Mouse (Mus musculus): ENCODE results near the gene Slco3a1. TPM values are rescaled to one million over a fixed set of nuclear protein-coding genes. Genes with fewer than 3 reads are reported as not detected.

The Slco3a1 gene
- total RNA-seq, 1 experiment = 9.0 TPM

- no peaks in the 10 kb centered on the region for H3K4me1 ChIP-seq (ENCODE audit: control insufficient read depth in 2 of 2, insufficient read depth in 2 of 2, low read length in 2 of 2, poor library complexity in 1 of 2)
- no peak for TF ChIP-seq HCFC1 (IDR thresholded peaks at IDR 0.05; ENCODE audit: borderline replicate concordance, insufficient read depth, low read length)
- H3K36me3 ChIP-seq (ENCODE audit: control insufficient read depth, insufficient read depth, low read length, poor library complexity, severe bottlenecking) = no peaks in the 10 kb centered on the region
- DNase-seq (ENCODE audit: low read depth, low spot score) = no peak
- H3K27ac ChIP-seq (ENCODE audit: insufficient read depth, low read depth, low read length, poor library complexity, severe bottlenecking) = no peak overlapping the region
- H3K9me3 ChIP-seq (ENCODE audit: control insufficient read depth, insufficient read depth, low read depth, low read length) = no peaks in the 10 kb centered on the region
- H3K4me3 ChIP-seq (ENCODE audit: insufficient read depth in 1 of 2, low read depth in 1 of 2, low read length in 2 of 2, poor library complexity in 1 of 2, severe bottlenecking in 1 of 2) = no peak overlapping the region
- H3K9ac ChIP-seq (ENCODE audit: insufficient read depth, low read depth, low read length, poor library complexity, severe bottlenecking) = no peak overlapping the region
- in situ Hi-C loops (cut with MboI; ENCODE audit: low sequenced_read_pairs in 2 of 2, unreplicated experiment in 2 of 2) = loop anchor here in 1 of 2 experiments (25.0 kb wide), 3 partner anchors 330 to 745 kb away; no protein-coding TSS in a partner anchor
Measured at GRCm38 (mm10) chr7:74367350-74367749, 187.2 kb downstream of the Slco3a1 start.

GRCm38 (mm10) chr7:74365623-74366022 is 189.0 kb downstream of the Slco3a1 start:
- no peak overlapping the region for H3K27ac ChIP-seq (ENCODE audit: insufficient read depth, low read depth, low read length, poor library complexity, severe bottlenecking)
- H3K9ac ChIP-seq (ENCODE audit: insufficient read depth, low read depth, low read length, poor library complexity, severe bottlenecking) = no peak overlapping the region
- no peaks in the 10 kb centered on the region for H3K9me3 ChIP-seq (ENCODE audit: control insufficient read depth, insufficient read depth, low read depth, low read length)
- no peak for DNase-seq (ENCODE audit: low read depth, low spot score)
- no peaks in the 10 kb centered on the region for H3K4me1 ChIP-seq (ENCODE audit: control insufficient read depth in 2 of 2, insufficient read depth in 2 of 2, low read length in 2 of 2, poor library complexity in 1 of 2)
- in situ Hi-C loops (cut with MboI; ENCODE audit: low sequenced_read_pairs in 2 of 2, unreplicated experiment in 2 of 2) = loop anchor here in 1 of 2 experiments (25.0 kb wide), 3 partner anchors 328 to 747 kb away; no protein-coding TSS in a partner anchor
- no peaks in the 10 kb centered on the region for H3K36me3 ChIP-seq (ENCODE audit: control insufficient read depth, insufficient read depth, low read length, poor library complexity, severe bottlenecking)
- H3K4me3 ChIP-seq (ENCODE audit: insufficient read depth in 1 of 2, low read depth in 1 of 2, low read length in 2 of 2, poor library complexity in 1 of 2, severe bottlenecking in 1 of 2) = no peak overlapping the region
- TF ChIP-seq ZC3H11A (IDR thresholded peaks at IDR 0.05; ENCODE audit: borderline replicate concordance, low read depth, low read length) (no peak), HCFC1 (IDR thresholded peaks at IDR 0.05; ENCODE audit: borderline replicate concordance, insufficient read depth, low read length) (no peak), CHD2 (IDR thresholded peaks at IDR 0.05; ENCODE audit: low read depth, low read length) (no peak), MAFK (IDR thresholded peaks at IDR 0.05; ENCODE audit: insufficient read depth, low read depth, low read length) (no peak), ZNF384 (IDR thresholded peaks at IDR 0.05; ENCODE audit: low read depth, low read length) (no peak)

GRCm38 (mm10) chr7:74364956-74365355 is 189.6 kb downstream of the Slco3a1 start:
- no peak overlapping the region for H3K4me3 ChIP-seq (ENCODE audit: insufficient read depth in 1 of 2, low read depth in 1 of 2, low read length in 2 of 2, poor library complexity in 1 of 2, severe bottlenecking in 1 of 2)
- in situ Hi-C loops (cut with MboI; ENCODE audit: low sequenced_read_pairs in 2 of 2, unreplicated experiment in 2 of 2) = loop anchor here in 1 of 2 experiments (25.0 kb wide), 3 partner anchors 328 to 747 kb away; no protein-coding TSS in a partner anchor
- H3K27ac ChIP-seq (ENCODE audit: insufficient read depth, low read depth, low read length, poor library complexity, severe bottlenecking) = no peak overlapping the region
- H3K36me3 ChIP-seq (ENCODE audit: control insufficient read depth, insufficient read depth, low read length, poor library complexity, severe bottlenecking) = no peaks in the 10 kb centered on the region
- no peaks in the 10 kb centered on the region for H3K9me3 ChIP-seq (ENCODE audit: control insufficient read depth, insufficient read depth, low read depth, low read length)
- H3K4me1 ChIP-seq (ENCODE audit: control insufficient read depth in 2 of 2, insufficient read depth in 2 of 2, low read length in 2 of 2, poor library complexity in 1 of 2) = no peaks in the 10 kb centered on the region
- TF ChIP-seq ZC3H11A (IDR thresholded peaks at IDR 0.05; ENCODE audit: borderline replicate concordance, low read depth, low read length) = no peak
- no peak for TF ChIP-seq CHD2 (IDR thresholded peaks at IDR 0.05; ENCODE audit: low read depth, low read length)
- TF ChIP-seq ZNF384 (IDR thresholded peaks at IDR 0.05; ENCODE audit: low read depth, low read length) = no peak
- TF ChIP-seq HCFC1 (IDR thresholded peaks at IDR 0.05; ENCODE audit: borderline replicate concordance, insufficient read depth, low read length) = no peak
- TF ChIP-seq MAFK (IDR thresholded peaks at IDR 0.05; ENCODE audit: insufficient read depth, low read depth, low read length) = no peak
- H3K9ac ChIP-seq (ENCODE audit: insufficient read depth, low read depth, low read length, poor library complexity, severe bottlenecking) = no peak overlapping the region
- no peak for DNase-seq (ENCODE audit: low read depth, low spot score)

- no peak for DNase-seq (ENCODE audit: low read depth, low spot score)
- Histone ChIP-seq H3K9ac (ENCODE audit: insufficient read depth, low read depth, low read length, poor library complexity, severe bottlenecking) (no peak overlapping the region), H3K27ac (ENCODE audit: insufficient read depth, low read depth, low read length, poor library complexity, severe bottlenecking) (no peak overlapping the region), H3K9me3 (ENCODE audit: control insufficient read depth, insufficient read depth, low read depth, low read length) (no peaks in the 10 kb centered on the region), H3K4me3 (ENCODE audit: insufficient read depth in 1 of 2, low read depth in 1 of 2, low read length in 2 of 2, poor library complexity in 1 of 2, severe bottlenecking in 1 of 2) (no peak overlapping the region), H3K36me3 (ENCODE audit: control insufficient read depth, insufficient read depth, low read length, poor library complexity, severe bottlenecking) (no peaks in the 10 kb centered on the region), H3K4me1 (ENCODE audit: control insufficient read depth in 2 of 2, insufficient read depth in 2 of 2, low read length in 2 of 2, poor library complexity in 1 of 2) (no peaks in the 10 kb centered on the region)
- in situ Hi-C loops (cut with MboI; ENCODE audit: low sequenced_read_pairs in 2 of 2, unreplicated experiment in 2 of 2) = loop anchor here in 1 of 2 experiments (25.0 kb wide), 3 partner anchors 326 to 749 kb away; no protein-coding TSS in a partner anchor
- TF ChIP-seq ZC3H11A (IDR thresholded peaks at IDR 0.05; ENCODE audit: borderline replicate concordance, low read depth, low read length) = no peak
- no peak for TF ChIP-seq ZNF384 (IDR thresholded peaks at IDR 0.05; ENCODE audit: low read depth, low read length)
- no peak for TF ChIP-seq CHD2 (IDR thresholded peaks at IDR 0.05; ENCODE audit: low read depth, low read length)
- no peak for TF ChIP-seq HCFC1 (IDR thresholded peaks at IDR 0.05; ENCODE audit: borderline replicate concordance, insufficient read depth, low read length)
- TF ChIP-seq MAFK (IDR thresholded peaks at IDR 0.05; ENCODE audit: insufficient read depth, low read depth, low read length) = no peak
Measured at GRCm38 (mm10) chr7:74363440-74363839, 191.1 kb downstream of the Slco3a1 start.

- H3K27ac ChIP-seq (ENCODE audit: insufficient read depth, low read depth, low read length, poor library complexity, severe bottlenecking) = no peak overlapping the region
- H3K4me1 ChIP-seq (ENCODE audit: control insufficient read depth in 2 of 2, insufficient read depth in 2 of 2, low read length in 2 of 2, poor library complexity in 1 of 2) = no peaks in the 10 kb centered on the region
Measured at GRCm38 (mm10) chr7:74361677-74362076, 192.9 kb downstream of the Slco3a1 start.

More at GRCm38 (mm10) chr7:74361677-74362076, 192.9 kb downstream of the Slco3a1 start:
- H3K36me3 ChIP-seq (ENCODE audit: control insufficient read depth, insufficient read depth, low read length, poor library complexity, severe bottlenecking) = no peaks in the 10 kb centered on the region
- no peak for TF ChIP-seq ZNF384 (IDR thresholded peaks at IDR 0.05; ENCODE audit: low read depth, low read length)
- no peak for TF ChIP-seq ZC3H11A (IDR thresholded peaks at IDR 0.05; ENCODE audit: borderline replicate concordance, low read depth, low read length)
- no peak for TF ChIP-seq HCFC1 (IDR thresholded peaks at IDR 0.05; ENCODE audit: borderline replicate concordance, insufficient read depth, low read length)
- no peak for TF ChIP-seq MAFK (IDR thresholded peaks at IDR 0.05; ENCODE audit: insufficient read depth, low read depth, low read length)
- no peak for TF ChIP-seq CHD2 (IDR thresholded peaks at IDR 0.05; ENCODE audit: low read depth, low read length)
- no peak overlapping the region for H3K4me3 ChIP-seq (ENCODE audit: insufficient read depth in 1 of 2, low read depth in 1 of 2, low read length in 2 of 2, poor library complexity in 1 of 2, severe bottlenecking in 1 of 2)
- H3K9ac ChIP-seq (ENCODE audit: insufficient read depth, low read depth, low read length, poor library complexity, severe bottlenecking) = no peak overlapping the region
- no peak for DNase-seq (ENCODE audit: low read depth, low spot score)
- in situ Hi-C loops (cut with MboI; ENCODE audit: low sequenced_read_pairs in 2 of 2, unreplicated experiment in 2 of 2) = loop anchor here in 1 of 2 experiments (25.0 kb wide), 3 partner anchors 324 to 751 kb away; no protein-coding TSS in a partner anchor
- no peaks in the 10 kb centered on the region for H3K9me3 ChIP-seq (ENCODE audit: control insufficient read depth, insufficient read depth, low read depth, low read length)
